Mouse (Mus musculus) retina, postnatal 7 days (tissue): ENCODE measurements around the gene Cd180.
A peak's percentile ranks its signal among the peaks of the same experiment; 100 is the strongest.

Source experiments
- DNase-seq: peaks from one replicate; pipeline ENCODE4 v3.0.0-alpha.2; 2012; ENCODE audit warnings: low read depth, low spot score

Cd180 gene

GRCm38 (mm10) chr13:102693341-102693801, at the start of gene Cd180:
Cd180 (plus strand) TSS chr13:102693558.
- DNase-seq: no peak

- DNase-seq: no peak
These were observed 49.0 kb upstream of the Cd180 start for GRCm38 (mm10) chr13:102644344-102644743.

DNA sequence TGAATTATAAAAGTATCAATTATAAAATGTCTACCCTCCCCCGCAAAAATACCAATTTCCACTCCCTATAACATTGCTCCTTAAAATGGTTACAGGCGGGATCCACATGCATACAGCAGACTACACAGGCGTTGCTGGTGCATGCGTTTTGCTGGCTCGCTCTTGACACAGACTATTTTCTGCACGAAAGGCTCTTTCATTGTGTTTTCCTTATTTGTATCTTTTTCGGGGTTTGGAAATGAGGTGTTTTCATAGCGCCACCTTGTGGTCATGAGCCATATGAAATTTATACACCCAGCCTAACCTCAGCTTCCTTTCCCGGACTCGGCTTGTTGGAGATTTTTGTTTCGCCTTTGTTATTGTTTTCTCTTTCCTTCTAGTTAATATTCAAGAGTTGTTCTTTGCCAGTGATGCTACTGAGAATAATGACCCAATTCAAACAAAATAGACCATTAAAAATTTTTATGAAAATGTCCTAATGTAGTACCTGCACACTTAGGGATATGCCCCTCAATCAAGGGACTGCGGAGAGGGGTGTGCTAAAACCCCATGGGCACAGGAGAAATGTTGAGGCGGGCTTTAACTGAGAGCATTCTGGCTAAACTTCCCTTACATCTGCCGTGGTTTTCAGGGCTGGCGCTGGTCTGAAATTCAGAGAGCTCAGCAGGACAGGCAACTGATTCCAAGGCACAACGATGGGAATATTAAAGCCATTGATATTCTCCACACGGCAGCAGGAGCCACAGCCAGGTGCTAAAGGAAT, 48.4 kb upstream of the Cd180 start:
- DNase-seq: peak; percentile 75

- no peak for DNase-seq
These were observed 47.0 kb upstream of the Cd180 start for GRCm38 (mm10) chr13:102646271-102646771.

GRCm38 (mm10) chr13:102647511-102647910, 45.8 kb upstream of the Cd180 start:
- DNase-seq: no peak

GRCm38 (mm10) chr13:102652303-102652889, 41.0 kb upstream of the Cd180 start:
- DNase-seq: no peak

- DNase-seq: no peak
These were observed 38.2 kb upstream of the Cd180 start for GRCm38 (mm10) chr13:102655071-102655570.

- DNase-seq: no peak
These were observed 37.1 kb upstream of the Cd180 start for GRCm38 (mm10) chr13:102656153-102656690.

DNA sequence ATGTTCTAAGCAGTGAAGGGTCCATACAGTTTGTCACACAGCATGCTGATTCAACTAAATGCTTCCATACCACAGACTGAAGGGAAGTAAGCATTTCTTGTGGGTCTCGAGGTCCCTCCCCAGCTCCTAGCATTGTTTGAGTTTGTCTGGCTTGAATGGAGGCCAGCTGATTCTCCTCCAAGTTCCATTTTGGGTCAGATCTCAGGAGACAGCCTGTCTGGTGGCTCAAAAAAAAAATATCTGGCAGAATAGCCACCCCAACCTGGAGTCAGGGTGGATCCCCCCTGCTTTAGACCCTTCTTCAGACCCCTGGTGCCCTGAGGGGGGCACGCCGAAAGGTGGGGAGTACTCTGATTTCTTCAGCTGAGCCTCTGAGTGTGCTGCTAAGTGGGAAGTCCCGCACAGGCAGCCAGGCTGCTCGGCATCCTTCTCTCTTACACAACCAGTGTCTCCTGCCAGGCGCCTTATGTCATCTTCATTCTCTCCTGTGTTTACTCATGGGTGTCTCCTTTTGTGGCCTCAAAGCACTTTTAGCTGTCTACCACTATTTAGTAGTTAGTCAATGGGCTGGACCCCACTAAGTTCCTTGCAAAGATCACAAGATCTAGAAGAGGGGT, 35.0 kb upstream of the Cd180 start:
- no peak for DNase-seq

- DNase-seq: no peak
These were observed 29.3 kb upstream of the Cd180 start for GRCm38 (mm10) chr13:102664041-102664440.

DNA sequence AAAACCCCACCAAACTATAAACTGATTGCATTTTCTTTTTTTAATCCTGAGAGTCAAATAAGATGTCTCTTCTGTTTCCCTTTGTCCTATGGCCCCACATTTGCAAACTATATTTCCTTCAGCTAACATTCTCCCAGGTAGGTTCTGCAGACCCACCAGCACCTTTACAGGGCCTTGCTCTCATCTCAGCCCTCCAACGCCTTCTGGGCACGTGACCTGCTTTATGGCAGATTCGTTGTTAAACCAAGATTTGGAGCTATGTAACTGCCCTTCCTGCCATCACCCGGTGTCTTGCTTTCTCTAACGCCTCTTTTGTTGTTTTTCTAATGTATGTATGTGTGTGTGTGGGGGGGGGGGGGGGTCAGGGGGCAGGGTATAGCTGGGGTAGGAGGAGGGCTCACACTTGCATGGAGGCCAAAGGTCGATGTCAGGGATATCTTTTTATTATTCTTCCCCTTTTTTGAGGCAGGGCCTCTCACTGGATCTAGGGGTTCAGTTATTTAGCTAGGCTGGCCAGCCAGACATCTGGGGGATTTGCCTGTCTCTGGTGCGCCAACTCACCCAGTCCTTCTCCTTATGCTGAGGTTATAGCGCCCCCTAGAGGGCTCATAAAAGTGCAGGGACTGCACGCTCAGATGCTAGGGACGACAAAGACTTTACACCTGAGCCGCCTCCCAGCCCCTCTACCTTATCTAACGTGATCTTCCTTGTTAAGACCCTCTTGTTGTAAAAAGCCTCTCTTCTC, 28.3 kb upstream of the Cd180 start:
- peak; percentile 36 for DNase-seq

- no peak for DNase-seq
These were observed 27.6 kb upstream of the Cd180 start for GRCm38 (mm10) chr13:102665588-102666232.

DNA sequence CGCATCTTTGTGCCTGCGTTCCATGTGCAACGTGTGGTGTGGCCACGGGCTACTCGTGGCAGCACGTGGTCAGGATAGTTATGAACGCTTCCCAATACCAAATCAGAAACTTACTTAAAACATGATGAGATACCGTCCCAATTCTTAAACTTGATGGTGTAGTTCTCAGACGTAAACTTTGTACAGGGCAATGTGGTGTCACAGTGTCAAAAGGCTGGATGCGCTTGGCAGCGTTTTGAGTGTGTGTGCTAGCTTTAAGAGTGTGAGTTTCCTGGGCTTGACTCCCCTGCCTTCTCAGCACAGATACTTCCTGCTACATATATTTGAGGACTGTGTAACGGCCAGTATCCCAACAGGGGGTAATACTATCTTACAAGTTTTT, 27.1 kb upstream of the Cd180 start:
- DNase-seq: no peak

- no peak for DNase-seq
These were observed 26.6 kb upstream of the Cd180 start for GRCm38 (mm10) chr13:102666731-102667130.

DNA sequence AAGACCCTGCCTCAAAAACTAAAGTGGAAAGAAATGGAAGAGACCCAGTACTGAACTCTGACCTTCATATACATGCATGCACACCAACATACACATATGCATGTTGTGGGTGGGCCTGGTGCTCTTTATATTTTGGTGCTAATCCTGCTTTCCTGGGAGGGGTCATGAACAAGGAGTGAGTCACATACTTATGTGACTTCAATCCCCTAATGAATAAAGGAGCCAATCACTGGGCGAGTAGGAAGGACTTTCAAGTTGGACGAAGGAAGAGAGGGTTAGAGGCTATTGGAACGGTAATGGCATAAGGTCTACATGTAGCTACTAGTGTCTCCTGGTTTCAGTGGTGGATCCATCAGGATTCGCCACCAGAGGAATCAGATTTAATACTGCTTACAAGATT, 26.0 kb upstream of the Cd180 start:
- no peak for DNase-seq

DNA sequence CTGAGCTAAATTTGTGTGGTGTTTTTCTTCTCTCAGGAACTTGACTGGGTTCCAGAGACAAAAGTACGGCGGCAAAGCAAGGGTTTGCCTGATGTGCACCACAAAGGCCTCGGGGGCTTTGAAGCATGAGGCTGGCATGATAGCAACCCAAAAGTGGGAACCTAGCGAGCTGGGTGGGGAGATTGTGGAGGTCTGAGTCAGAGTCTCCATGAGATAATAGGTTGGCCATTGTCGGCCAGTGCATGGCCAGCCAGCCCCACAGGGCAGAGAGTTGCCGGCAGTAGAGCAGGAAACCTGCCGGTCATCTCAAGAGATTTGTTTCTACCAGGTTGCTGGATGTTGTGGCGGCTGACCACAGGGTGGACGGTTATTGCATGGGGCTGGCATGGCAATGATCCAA, 25.5 kb upstream of the Cd180 start:
- DNase-seq: no peak

GRCm38 (mm10) chr13:102668933-102669332, 24.4 kb upstream of the Cd180 start:
- DNase-seq: no peak

DNA sequence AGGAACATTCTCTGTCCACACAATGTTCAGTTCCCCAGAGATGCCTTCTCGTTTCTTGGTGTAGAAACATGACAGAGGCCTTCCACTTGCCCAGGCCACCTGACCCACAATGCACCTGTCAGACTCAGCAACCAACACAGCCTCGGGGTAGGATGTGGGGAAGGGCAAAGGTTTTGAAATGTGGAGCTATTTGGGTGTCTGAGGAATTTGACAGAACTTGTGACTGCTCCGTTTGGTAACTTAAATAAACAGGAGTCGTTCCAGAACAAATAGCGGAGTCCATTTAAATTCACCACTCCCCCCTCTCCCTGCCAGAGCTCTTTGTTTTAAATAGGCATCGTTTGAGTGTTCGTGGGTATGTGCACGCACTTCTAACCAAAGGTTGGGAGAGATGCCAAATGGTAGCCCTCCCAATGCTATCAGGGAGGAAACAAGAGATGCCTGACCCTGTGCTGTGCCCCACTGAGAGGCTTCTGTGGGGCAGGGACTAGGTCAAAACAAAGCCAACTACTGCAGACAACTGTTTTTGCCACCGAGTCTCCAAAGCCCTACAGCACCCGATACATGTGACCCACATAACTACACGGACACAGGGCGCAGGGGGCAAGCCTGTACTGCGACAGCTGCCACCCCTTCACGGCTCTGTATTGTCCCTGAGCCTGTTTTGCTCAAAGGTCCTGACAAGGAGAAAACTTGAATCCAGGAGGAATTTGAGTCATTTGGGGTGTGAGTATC, 23.7 kb upstream of the Cd180 start:
- no peak for DNase-seq

DNA sequence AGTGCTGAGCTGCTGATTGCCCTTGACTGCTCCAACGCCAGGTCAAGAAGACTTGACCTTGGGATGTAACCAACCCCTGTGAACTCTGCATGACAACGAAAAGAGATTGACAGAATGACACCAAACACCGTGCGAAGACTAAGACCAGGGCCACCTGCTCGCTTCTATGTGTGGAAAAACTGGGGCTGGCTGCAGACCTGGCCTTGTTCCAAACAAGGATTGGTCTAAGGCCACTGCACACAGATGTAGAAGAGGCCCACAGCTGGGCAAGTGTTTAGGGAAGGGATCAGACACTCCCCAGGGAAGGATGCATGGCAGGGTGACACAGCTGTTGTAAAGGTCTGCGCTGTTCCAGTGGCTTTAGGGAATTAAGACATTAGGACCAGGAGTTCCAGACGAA, 22.9 kb upstream of the Cd180 start:
- DNase-seq: no peak

- no peak for DNase-seq
These were observed 19.3 kb upstream of the Cd180 start for GRCm38 (mm10) chr13:102674083-102674482.
